Mouse (Mus musculus): Measurements from ENCODE around the gene Atp7b.

Gene Atp7b

GRCm38 (mm10) chr8:22036137-22036536 lies 24.0 kb downstream of the Atp7b start:
- in situ Hi-C loops (cut with MboI; ENCODE audit: low pct_unique_long_range_greater_than_20kb in 1 of 2, low sequenced_read_pairs in 2 of 2, unreplicated experiment in 1 of 2) = no loop called here

GRCm38 (mm10) chr8:22030990-22031389 lies 29.1 kb downstream of the Atp7b start:
- in situ Hi-C loops (cut with MboI; ENCODE audit: low pct_unique_long_range_greater_than_20kb in 1 of 2, low sequenced_read_pairs in 2 of 2, unreplicated experiment in 1 of 2) = no loop called here

- in situ Hi-C loops (cut with MboI; ENCODE audit: low pct_unique_long_range_greater_than_20kb in 1 of 2, low sequenced_read_pairs in 2 of 2, unreplicated experiment in 1 of 2) = no loop called here
These were observed 31.1 kb downstream of the Atp7b start for GRCm38 (mm10) chr8:22028973-22029372.

- in situ Hi-C loops (cut with MboI; ENCODE audit: low pct_unique_long_range_greater_than_20kb in 1 of 2, low sequenced_read_pairs in 2 of 2, unreplicated experiment in 1 of 2) = no loop called here
These were observed 34.9 kb downstream of the Atp7b start for GRCm38 (mm10) chr8:22025241-22025640.

- in situ Hi-C loops (cut with MboI; ENCODE audit: low pct_unique_long_range_greater_than_20kb in 1 of 2, low sequenced_read_pairs in 2 of 2, unreplicated experiment in 1 of 2) = no loop called here
These were observed 37.9 kb downstream of the Atp7b start for GRCm38 (mm10) chr8:22022244-22022643.

GRCm38 (mm10) chr8:22019498-22019897 lies 40.6 kb downstream of the Atp7b start:
- in situ Hi-C loops (cut with MboI; ENCODE audit: low pct_unique_long_range_greater_than_20kb in 1 of 2, low sequenced_read_pairs in 2 of 2, unreplicated experiment in 1 of 2) = no loop called here

GRCm38 (mm10) chr8:22017731-22018130 lies 42.4 kb downstream of the Atp7b start:
- in situ Hi-C loops (cut with MboI; ENCODE audit: low pct_unique_long_range_greater_than_20kb in 1 of 2, low sequenced_read_pairs in 2 of 2, unreplicated experiment in 1 of 2) = no loop called here

- in situ Hi-C loops (cut with MboI; ENCODE audit: low pct_unique_long_range_greater_than_20kb in 1 of 2, low sequenced_read_pairs in 2 of 2, unreplicated experiment in 1 of 2) = no loop called here
These were observed 46.9 kb downstream of the Atp7b start for GRCm38 (mm10) chr8:22013034-22013707.

GRCm38 (mm10) chr8:22009403-22009802 lies 50.7 kb downstream of the Atp7b start:
- in situ Hi-C loops (cut with MboI; ENCODE audit: low pct_unique_long_range_greater_than_20kb in 1 of 2, low sequenced_read_pairs in 2 of 2, unreplicated experiment in 1 of 2) = no loop called here

GRCm38 (mm10) chr8:22006423-22006822 lies 53.7 kb downstream of the Atp7b start:
- in situ Hi-C loops (cut with MboI; ENCODE audit: low pct_unique_long_range_greater_than_20kb in 1 of 2, low sequenced_read_pairs in 2 of 2, unreplicated experiment in 1 of 2) = no loop called here

- in situ Hi-C loops (cut with MboI; ENCODE audit: low pct_unique_long_range_greater_than_20kb in 1 of 2, low sequenced_read_pairs in 2 of 2, unreplicated experiment in 1 of 2) = no loop called here
These were observed 55.2 kb downstream of the Atp7b start for GRCm38 (mm10) chr8:22004750-22005522.

- in situ Hi-C loops (cut with MboI; ENCODE audit: low pct_unique_long_range_greater_than_20kb in 1 of 2, low sequenced_read_pairs in 2 of 2, unreplicated experiment in 1 of 2) = no loop called here
These were observed 64.9 kb downstream of the Atp7b start for GRCm38 (mm10) chr8:21995181-21995580.

- in situ Hi-C loops (cut with MboI; ENCODE audit: low pct_unique_long_range_greater_than_20kb in 1 of 2, low sequenced_read_pairs in 2 of 2, unreplicated experiment in 1 of 2) = no loop called here
These were observed 67.9 kb downstream of the Atp7b start for GRCm38 (mm10) chr8:21992184-21992583.

GRCm38 (mm10) chr8:21981664-21982337 lies 78.3 kb downstream of the Atp7b start:
- in situ Hi-C loops (cut with MboI; ENCODE audit: low pct_unique_long_range_greater_than_20kb in 1 of 2, low sequenced_read_pairs in 2 of 2, unreplicated experiment in 1 of 2) = no loop called here

- in situ Hi-C loops (cut with MboI; ENCODE audit: low pct_unique_long_range_greater_than_20kb in 1 of 2, low sequenced_read_pairs in 2 of 2, unreplicated experiment in 1 of 2) = no loop called here
These were observed 81.9 kb downstream of the Atp7b start for GRCm38 (mm10) chr8:21978193-21978592.

- in situ Hi-C loops (cut with MboI; ENCODE audit: low pct_unique_long_range_greater_than_20kb in 1 of 2, low sequenced_read_pairs in 2 of 2, unreplicated experiment in 1 of 2) = loop anchor here in 1 of 2 experiments (25.0 kb wide), 1 partner anchor 207 kb away; no protein-coding TSS in a partner anchor
These were observed 90.6 kb downstream of the Atp7b start, which contains the start of gene Ccdc70 for GRCm38 (mm10) chr8:21969475-21969874. Ccdc70 (plus strand) TSS chr8:21969775.

- in situ Hi-C loops (cut with MboI; ENCODE audit: low pct_unique_long_range_greater_than_20kb in 1 of 2, low sequenced_read_pairs in 2 of 2, unreplicated experiment in 1 of 2) = loop anchor here in 1 of 2 experiments (25.0 kb wide), 1 partner anchor 204 kb away; no protein-coding TSS in a partner anchor
These were observed 93.5 kb downstream of the Atp7b start for GRCm38 (mm10) chr8:21966646-21967045.

- in situ Hi-C loops (cut with MboI; ENCODE audit: low pct_unique_long_range_greater_than_20kb in 1 of 2, low sequenced_read_pairs in 2 of 2, unreplicated experiment in 1 of 2) = loop anchor here in 1 of 2 experiments (25.0 kb wide), 1 partner anchor 196 kb away; no protein-coding TSS in a partner anchor
These were observed 101.7 kb downstream of the Atp7b start, which contains the start of gene Fam90a1a for GRCm38 (mm10) chr8:21958414-21958813. Fam90a1a (plus strand) TSS chr8:21958714.

GRCm38 (mm10) chr8:21956336-21956735 lies 103.8 kb downstream of the Atp7b start:
- in situ Hi-C loops (cut with MboI; ENCODE audit: low pct_unique_long_range_greater_than_20kb in 1 of 2, low sequenced_read_pairs in 2 of 2, unreplicated experiment in 1 of 2) = loop anchor here in 1 of 2 experiments (25.0 kb wide), 1 partner anchor 194 kb away; no protein-coding TSS in a partner anchor
